Mouse (Mus musculus): ENCODE data around the gene Bloc1s5.

- TF ChIP-seq CTCF (IDR thresholded peaks at IDR 0.05; ENCODE audit: borderline replicate concordance, insufficient read depth, low read depth, low read length), result no peak
- no peak for TF ChIP-seq POLR2A (IDR thresholded peaks at IDR 0.05; ENCODE audit: borderline replicate concordance, insufficient read depth, low read length)
Measured at GRCm38 (mm10) chr13:38586451-38586850, 48.5 kb downstream of the Bloc1s5 start.
